9 mouse cellular contexts compared by ENCODE assay signal in the genomic region with DNA sequence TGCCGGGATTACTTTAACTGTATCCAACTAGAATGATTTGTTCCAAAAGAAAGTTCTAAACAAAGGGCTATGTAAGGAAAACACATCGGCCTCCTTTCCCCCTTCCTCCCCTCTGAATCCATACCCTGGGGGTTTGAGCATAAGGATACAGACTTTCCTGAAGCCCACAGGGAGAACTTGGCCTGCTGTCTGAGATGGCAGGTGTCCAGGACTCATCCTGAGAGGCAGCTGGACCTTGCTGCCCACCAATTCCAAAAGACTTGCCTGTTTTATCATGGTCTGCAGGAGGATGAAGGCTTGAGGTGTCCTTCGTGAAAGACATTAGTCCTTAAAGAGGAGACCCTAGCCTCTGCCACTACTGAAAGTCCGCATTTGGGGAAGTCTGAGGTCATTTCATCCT.
"Had no signal": no experiment of that assay in that cellular context is flagged by ENCODE, and none has a peak within 500 bp of the region (broad histone marks: within the 10 kb centered on the region; RNA-seq: fewer than 3 reads in every experiment).

No protein-coding gene starts in this region.

- DNase-seq: liver, postnatal 0 days; lung, adult 2 months; lung, postnatal 14 days; lung, postnatal 36 days; midbrain, embryonic 14.5 days; right cerebral cortex, postnatal 14 days; thymus, adult 2 months; thymus, postnatal 25 days; thymus, postnatal 4 days had no signal
